Mouse (Mus musculus): ENCODE data around the gene Smarca4.

Smarca4 gene

GRCm38 (mm10) chr9:21701091-21701490 lies 85.1 kb downstream of the Smarca4 start:
- in situ Hi-C loops (cut with MboI; ENCODE audit: unreplicated experiment in 2 of 2): no loop called here

- in situ Hi-C loops (cut with MboI; ENCODE audit: unreplicated experiment in 2 of 2): no loop called here
Observed at GRCm38 (mm10) chr9:21703494-21703893, 87.5 kb downstream of the Smarca4 start.

- in situ Hi-C loops (cut with MboI; ENCODE audit: unreplicated experiment in 2 of 2): no loop called here
Observed at GRCm38 (mm10) chr9:21706085-21706484, 90.1 kb downstream of the Smarca4 start.

GRCm38 (mm10) chr9:21706586-21707265 lies 90.8 kb downstream of the Smarca4 start:
- in situ Hi-C loops (cut with MboI; ENCODE audit: unreplicated experiment in 2 of 2): no loop called here

GRCm38 (mm10) chr9:21709340-21709739 lies 93.4 kb downstream of the Smarca4 start:
- in situ Hi-C loops (cut with MboI; ENCODE audit: unreplicated experiment in 2 of 2): no loop called here

GRCm38 (mm10) chr9:21715298-21715697 lies 99.3 kb downstream of the Smarca4 start:
- in situ Hi-C loops (cut with MboI; ENCODE audit: unreplicated experiment in 2 of 2): no loop called here

- in situ Hi-C loops (cut with MboI; ENCODE audit: unreplicated experiment in 2 of 2): no loop called here
Observed at GRCm38 (mm10) chr9:21717015-21717414, 101.0 kb downstream of the Smarca4 start.

GRCm38 (mm10) chr9:21721036-21721435 lies 105.1 kb downstream of the Smarca4 start:
- in situ Hi-C loops (cut with MboI; ENCODE audit: unreplicated experiment in 2 of 2): no loop called here

- in situ Hi-C loops (cut with MboI; ENCODE audit: unreplicated experiment in 2 of 2): no loop called here
Observed at GRCm38 (mm10) chr9:21723377-21724146, 107.6 kb downstream of the Smarca4 start, which contains the start of gene Ldlr. Gene Ldlr, plus strand, starts transcription at chr9:21723483.

GRCm38 (mm10) chr9:21724147-21724536 lies 108.2 kb downstream of the Smarca4 start:
- in situ Hi-C loops (cut with MboI; ENCODE audit: unreplicated experiment in 2 of 2): no loop called here

GRCm38 (mm10) chr9:21725224-21726121 lies 109.5 kb downstream of the Smarca4 start:
- in situ Hi-C loops (cut with MboI; ENCODE audit: unreplicated experiment in 2 of 2): no loop called here

- in situ Hi-C loops (cut with MboI; ENCODE audit: unreplicated experiment in 2 of 2): no loop called here
Observed at GRCm38 (mm10) chr9:21726218-21726975, 110.4 kb downstream of the Smarca4 start.

- in situ Hi-C loops (cut with MboI; ENCODE audit: unreplicated experiment in 2 of 2): no loop called here
Observed at GRCm38 (mm10) chr9:21728261-21728832, 112.4 kb downstream of the Smarca4 start.

- in situ Hi-C loops (cut with MboI; ENCODE audit: unreplicated experiment in 2 of 2): no loop called here
Observed at GRCm38 (mm10) chr9:21729264-21729663, 113.3 kb downstream of the Smarca4 start.

GRCm38 (mm10) chr9:21732288-21732687 lies 116.3 kb downstream of the Smarca4 start:
- in situ Hi-C loops (cut with MboI; ENCODE audit: unreplicated experiment in 2 of 2): no loop called here

GRCm38 (mm10) chr9:21733446-21733845 lies 117.5 kb downstream of the Smarca4 start:
- in situ Hi-C loops (cut with MboI; ENCODE audit: unreplicated experiment in 2 of 2): no loop called here

GRCm38 (mm10) chr9:21733989-21734388 lies 118.0 kb downstream of the Smarca4 start:
- in situ Hi-C loops (cut with MboI; ENCODE audit: unreplicated experiment in 2 of 2): no loop called here

GRCm38 (mm10) chr9:21735126-21735525 lies 119.2 kb downstream of the Smarca4 start:
- in situ Hi-C loops (cut with MboI; ENCODE audit: unreplicated experiment in 2 of 2): no loop called here

- in situ Hi-C loops (cut with MboI; ENCODE audit: unreplicated experiment in 2 of 2): no loop called here
Observed at GRCm38 (mm10) chr9:21736580-21736979, 120.6 kb downstream of the Smarca4 start.

- in situ Hi-C loops (cut with MboI; ENCODE audit: unreplicated experiment in 2 of 2): no loop called here
Observed at GRCm38 (mm10) chr9:21737188-21737587, 121.2 kb downstream of the Smarca4 start.

Data from v-Abl transformed pro-B cells (cell line).